Mouse (Mus musculus) activated CD4-positive, CD25-positive, alpha-beta regulatory T cell, adult 4 months (primary cell): ENCODE measurements around the gene Wdfy3. TPM values are rescaled to one million over a fixed set of nuclear protein-coding genes. Genes with fewer than 3 reads are reported as not detected.
"Not testable (repeated sequence)": the region's sequence is repeated elsewhere in the genome, so short reads cannot be mapped to it uniquely, and the experiment has no call there.

Experiments used
- ATAC-seq: one replicate; pipeline ENCODE4 v1.8.0; 2017
- polyA plus RNA-seq, 2 experiments: library from polyadenylated mRNA; unstranded; fragments of 100-300 nt; shearing (Covaris generic); gene quantifications; one replicate each; pipeline ENCODE4 v1.2.1; 2017

Wdfy3 gene
- polyA plus RNA-seq, 2 experiments from 2014 or later, result 0.07 to 0.10 TPM

DNA sequence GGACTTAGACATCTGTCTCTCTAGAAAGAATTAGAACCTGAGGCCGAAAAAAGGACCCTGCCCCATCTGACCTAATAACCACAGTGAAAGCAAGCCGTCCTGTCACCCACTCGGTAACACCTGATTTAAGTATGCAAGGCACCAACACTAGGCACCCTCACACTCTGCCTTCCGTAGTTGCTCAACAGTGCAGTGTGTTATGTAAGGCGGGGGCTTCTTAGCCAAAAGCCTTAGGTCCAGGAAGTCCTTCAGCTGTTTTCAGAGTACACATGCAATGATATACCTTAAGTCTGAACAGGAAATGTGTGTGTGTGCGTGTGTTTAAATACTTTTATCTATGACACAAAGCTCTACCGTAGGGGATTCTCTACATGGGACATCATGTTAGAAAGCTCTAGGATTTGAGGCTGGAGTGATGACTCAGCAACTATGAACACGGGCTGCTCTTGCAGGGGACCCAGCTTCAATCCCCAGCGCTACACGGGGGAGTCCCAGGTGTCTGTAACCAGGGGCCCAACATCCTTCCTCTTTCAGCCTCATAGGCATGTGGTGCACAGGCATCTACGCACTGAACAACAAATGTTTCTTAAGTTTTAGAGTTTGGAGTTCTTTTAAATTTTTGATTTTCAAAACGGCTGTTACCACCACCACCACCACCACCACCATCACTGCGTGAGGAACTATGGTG lies 131.7 kb downstream of the Wdfy3 start:
- ATAC-seq, result no peak

DNA sequence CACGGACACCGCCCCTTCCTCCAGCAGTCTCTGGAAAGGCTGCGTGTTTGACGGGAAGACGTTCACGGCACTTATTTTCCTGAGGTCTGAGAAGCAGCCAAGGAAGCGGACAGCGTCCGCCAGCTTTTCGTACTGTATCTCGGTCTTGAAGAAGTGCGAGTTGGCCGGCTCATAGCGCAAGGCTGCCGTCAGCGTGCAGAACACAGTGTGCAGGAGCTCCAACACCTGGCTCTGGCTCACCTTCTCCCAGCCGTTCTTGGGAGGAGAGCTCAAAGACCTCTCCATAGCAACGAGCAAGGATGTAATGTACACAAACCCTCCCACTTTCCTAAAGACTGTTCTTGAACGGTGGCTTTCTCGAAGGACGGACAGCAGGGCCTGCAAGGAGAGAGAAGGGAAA lies 132.4 kb downstream of the Wdfy3 start:
- ATAC-seq, result no peak

DNA sequence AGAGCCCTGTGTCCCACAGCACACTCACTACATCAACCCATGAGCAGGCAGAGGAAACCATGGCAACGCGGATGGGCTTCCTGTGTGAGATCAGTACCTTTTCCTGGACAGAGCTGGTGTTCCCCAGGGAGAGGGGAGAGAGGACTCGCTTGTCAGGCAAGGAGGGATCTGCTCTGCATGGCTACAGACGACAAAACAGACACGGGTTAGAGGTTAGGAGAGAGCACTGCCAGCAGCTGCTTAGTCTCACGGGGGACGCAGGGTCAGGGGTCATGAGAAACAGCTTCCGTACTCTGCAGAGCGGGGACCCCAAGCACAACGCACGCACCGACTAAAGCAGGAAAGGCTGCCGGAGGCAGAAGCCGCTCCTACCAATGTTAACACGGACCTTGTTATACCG lies 133.8 kb downstream of the Wdfy3 start:
- no peak for ATAC-seq

DNA sequence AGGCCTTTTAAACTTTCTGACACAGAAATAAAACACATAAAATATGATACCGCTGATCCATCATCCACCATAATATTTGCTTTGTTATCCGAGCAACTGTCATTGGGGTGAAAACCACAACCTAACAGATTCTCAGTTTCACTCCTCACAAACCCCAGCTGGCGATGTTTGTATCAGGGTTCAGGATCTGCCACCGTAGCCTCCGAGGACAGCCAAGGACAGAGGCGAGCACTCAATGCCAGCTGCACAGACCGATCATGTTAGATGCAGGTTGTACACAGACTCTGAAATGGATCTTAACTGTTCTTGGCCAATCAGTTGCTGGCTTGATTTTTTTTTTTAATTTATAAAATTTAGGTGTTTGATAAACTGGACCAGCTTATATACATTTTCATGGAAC lies 135.1 kb downstream of the Wdfy3 start:
- no peak for ATAC-seq

DNA sequence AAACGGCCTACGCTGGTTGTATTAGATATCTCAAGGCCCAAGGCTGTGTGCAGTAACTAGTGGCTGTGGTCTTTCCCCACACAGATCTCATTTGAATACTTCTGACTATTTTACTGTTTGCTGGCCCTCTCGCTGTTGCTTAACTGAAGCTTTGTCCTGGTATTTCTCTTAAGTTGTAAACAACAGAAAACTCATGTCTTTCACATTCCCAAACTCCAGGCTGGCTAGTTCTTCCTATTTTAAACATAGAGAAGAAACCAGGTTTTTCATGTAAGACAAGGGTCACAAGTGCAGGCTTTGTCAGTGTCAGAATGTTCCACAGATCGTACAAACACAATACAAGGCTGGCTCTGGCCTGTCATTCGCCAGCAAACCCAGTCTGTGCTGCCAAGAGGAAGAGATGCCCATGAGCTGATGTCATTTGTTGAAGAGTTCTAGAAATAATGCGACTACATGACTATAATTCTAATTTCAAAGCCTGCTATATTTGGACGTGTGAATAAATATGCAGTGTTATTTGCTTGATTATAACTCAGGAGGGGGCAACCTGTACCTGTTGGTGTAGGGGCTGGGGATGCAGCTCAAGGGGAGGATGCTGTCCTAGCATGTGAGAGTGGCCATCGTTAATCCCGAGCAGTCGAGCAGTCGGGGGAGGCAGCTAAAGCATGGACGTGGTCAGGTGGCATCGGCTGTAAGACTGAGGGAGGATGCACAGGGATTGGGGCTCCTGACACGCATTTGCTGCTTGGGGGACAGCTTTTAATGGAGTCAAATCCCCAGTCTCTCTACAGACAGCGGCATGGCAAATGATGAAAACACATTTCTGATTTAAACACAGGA lies 136.5 kb downstream of the Wdfy3 start:
- ATAC-seq, result no peak

DNA sequence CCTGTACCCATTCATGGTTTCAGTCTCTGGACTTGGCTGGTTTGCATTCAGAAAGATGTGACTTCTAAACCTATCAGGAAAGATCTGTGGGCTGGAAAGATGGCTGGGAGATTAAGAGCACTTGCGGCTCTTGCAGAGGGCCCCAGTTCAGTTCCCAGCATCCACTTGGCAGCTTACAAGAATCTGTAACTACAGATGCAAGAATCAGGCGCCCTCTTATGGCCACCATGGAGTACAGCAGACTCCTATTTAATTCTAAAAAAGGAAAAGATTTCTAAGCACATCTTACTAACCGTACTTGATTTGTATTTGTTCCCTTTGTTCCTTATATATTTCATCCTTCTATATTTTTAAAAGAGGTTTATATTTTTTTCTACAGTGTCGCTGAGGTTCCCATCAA lies 137.7 kb downstream of the Wdfy3 start:
- no peak for ATAC-seq

DNA sequence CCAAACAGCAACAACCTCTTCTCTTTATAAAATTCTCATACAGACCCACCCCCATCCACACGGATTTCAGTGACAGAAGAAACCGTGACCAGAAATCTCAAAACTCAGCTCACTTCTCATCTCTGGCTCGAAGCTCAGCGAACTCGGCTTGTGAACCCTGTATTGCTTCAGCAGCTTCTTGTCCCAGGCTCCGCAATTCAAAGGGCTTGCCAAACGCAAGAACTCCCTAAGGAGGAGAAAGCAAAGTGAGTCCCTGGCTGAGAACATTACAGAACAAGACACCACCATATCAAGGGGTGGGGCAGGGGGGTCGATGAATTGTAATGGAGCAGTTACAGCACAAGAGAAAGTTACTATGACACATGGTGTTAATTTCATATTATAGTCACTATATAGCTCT lies 143.4 kb downstream of the Wdfy3 start:
- ATAC-seq, result no peak

DNA sequence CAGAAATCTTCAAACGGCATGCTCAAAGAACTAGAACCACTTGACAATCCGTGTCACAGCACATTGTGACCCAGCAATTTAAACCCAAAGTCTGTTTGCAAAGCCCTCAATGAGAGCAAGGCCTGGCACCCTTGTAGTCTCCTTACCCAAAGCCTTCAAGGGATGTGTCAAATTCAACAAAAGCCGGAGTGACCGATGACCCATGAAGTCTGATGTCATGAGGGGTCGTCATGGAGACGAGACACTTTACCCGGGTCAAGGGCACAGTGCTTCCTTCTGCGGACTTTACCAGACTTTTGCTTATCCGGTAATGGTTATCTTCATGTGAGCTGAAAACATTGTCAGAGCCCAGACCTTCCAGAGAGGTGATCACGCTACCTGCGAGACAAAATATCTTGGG lies 146.0 kb downstream of the Wdfy3 start:
- no peak for ATAC-seq

DNA sequence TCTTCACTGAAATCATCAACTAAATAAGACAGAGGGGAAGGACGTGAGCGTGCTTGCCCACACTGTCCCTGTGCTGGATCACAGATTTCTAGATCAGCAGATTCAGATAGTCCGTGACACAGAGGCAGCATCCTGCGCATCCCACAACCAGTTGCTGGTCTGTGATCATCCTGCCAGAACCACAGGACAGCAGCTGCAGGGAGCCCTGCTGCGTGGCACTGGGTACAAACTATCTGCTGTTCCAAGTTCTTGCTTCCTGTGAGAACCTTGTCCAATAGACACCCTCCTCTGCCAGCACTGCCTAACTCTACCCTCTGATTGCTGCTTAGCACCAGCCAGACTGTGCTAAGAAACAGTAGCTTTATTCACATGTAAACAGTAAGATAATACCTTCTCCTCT lies 150.2 kb downstream of the Wdfy3 start:
- ATAC-seq, result no peak

DNA sequence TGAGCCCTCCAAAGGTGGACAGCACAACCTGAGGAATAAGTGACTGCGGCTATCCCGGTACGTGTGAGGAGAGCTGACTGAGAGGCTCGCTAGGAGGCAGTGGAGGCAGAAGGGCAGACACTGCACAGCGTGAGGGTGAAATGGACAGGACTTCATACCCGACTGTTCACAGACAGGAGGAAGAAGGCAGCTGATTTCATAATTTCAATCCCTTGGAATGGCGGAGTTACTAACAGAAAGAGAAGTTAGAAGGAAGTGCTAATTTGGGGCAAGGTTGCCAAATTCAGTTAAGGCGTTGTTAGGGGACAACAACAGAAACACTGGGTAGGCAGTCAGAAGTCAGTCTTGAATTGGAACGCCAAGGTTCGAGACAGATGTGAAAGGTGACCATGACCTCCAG lies 160.3 kb downstream of the Wdfy3 start:
- ATAC-seq, result no peak

DNA sequence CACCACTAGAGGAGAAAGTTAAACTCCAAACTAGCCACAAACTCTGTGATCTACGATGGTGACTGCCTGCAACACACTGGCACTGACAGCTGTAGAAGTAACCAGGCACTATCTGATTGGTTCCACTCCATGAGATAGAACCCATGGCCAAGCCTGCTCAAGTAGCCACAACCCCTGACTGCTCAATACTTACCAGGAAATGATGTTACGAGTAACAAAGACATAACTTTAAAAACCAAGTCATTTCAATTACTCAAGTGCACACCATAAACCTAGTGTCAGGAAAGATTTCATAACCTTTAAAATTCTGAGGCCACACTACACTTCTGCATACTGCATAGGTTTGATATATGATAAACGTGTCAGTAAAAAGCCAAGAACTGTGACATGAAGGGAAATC lies 164.1 kb downstream of the Wdfy3 start:
- no peak for ATAC-seq

DNA sequence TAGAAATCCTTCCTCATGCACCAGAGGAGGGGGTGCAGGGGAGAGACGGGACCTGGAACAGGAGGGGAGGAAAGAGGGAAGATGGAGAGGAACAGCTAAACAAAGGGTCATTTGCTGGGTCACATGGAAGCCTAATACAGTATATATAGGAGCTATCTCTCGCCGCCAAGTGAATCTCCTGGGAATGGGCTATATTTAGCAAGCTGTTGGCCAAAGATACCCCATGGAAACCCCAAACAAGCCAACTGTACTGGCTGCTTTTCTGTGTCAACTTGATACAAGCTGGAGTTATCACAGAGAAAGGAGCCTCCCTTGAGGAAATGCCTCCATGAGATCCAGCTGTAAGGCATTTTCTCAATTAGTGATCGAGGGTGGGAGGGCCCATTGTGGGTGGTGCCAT lies 164.9 kb downstream of the Wdfy3 start:
- ATAC-seq, result not testable (repeated sequence)

DNA sequence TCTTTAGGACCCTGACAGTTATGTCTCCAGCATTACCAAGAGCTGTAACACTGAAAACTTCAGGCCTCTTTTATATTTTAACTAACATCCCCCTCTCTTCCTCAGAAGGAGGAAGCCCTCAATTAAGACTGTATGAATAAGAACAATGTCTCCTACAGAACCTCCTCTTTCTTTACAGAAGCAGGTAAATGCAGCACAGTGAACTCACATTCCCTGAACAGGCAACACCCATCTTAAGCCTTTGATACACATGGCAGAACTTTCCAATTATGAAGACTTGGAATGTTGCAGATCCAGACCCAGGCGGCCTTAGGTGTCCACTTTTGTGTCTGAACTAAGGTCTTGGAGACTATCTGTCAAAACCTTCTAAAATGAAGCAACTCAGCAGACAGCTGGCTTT lies 167.0 kb downstream of the Wdfy3 start:
- no peak for ATAC-seq

DNA sequence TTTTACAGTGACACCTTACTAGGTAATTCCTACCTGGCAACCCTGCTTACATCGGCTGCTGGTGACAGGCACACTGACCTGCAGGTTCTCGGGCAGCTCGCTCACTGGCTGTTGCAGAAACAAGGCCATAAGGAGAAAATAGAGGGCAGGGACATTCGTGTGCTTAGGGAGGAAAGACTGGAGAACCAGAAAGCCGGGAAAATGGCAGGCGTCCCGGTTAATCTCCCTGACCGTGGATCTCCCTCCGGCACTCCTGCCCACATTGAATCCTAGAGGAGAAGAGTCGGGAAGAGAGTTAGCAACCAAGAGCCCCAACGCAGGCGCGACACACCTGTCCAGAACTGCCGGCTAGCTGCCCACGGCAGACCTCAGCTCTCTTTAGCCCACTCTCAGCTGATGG lies 169.7 kb downstream of the Wdfy3 start:
- no peak for ATAC-seq

DNA sequence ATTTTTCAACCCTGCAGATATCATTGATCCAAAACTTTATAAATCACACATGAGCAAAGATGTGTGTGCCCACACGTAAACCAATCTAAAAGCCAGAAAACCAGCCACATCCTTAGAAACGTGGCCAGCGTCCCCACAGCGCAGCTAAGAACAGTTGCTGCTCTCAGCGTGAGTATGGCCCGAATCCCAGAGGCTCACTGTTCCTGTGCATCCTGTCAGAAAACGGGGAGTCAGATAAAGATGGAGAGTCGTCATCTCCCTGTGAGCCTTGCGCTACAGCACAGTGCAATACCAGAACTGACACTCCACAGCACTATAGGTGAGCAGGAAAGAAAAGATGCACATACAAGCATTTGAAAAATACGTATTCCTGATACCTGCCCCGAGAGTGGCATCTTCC lies 172.9 kb downstream of the Wdfy3 start:
- ATAC-seq, result no peak

DNA sequence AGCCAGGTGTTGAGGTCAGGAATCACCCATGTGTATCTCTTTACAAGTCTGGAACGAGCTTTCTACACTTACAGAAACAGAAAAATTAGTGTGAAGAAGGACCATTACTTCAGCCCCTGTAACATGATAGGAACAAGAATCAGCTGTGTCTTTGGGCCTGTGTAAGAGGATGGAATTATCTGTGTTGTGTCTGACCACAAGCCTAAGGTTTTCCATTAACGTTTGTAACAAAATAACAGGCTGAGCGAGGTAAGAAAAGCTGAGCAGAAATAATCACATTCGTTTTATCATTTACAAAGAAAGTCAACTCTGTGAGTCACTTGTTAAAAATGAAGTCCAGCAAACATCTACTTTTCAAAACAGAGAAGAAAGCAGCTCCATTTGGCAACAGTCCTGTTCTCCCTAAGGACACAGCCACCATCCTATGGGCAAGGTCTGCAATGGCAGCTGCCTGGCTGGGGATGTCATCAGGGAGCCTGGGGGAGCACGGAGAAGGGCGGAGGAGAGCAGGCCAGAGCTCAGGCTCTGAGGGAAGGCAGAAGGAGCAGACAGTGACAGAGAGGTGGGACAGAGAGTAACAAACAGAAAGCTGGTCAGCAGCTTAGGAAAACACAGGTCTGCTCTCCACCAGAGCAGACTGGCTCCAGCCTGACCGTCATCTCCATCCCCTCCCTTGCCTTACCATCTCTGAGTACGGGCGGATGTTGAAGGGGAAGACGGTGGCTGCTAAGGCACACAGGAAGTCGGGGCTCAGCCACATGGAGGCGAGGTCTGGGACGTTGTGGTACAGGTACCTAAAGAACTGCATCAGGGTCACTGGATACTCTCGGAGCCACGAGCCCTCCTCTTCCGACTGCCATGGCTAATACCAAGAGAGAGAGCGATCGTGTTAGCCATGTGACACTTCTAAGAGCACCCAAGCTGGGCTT lies 173.7 kb downstream of the Wdfy3 start:
- no peak for ATAC-seq

DNA sequence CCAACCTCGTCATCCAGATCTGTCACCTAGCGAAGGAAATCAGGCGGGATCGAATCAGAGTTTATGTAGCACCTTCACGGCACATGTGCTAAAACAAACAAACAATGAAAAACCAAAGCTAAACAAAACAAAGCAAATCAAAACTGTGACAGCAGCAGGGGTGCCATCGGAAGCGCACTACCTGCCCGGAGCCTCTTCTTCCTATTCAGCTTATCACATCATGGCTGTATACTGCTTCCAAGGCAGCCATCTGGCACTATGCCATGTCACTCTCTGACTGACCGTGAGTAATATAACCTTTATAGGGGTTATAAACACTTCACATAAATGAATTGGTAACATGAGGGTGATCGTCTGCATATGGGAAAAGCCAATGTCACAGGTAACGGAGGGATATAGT lies 174.6 kb downstream of the Wdfy3 start:
- ATAC-seq, result no peak

DNA sequence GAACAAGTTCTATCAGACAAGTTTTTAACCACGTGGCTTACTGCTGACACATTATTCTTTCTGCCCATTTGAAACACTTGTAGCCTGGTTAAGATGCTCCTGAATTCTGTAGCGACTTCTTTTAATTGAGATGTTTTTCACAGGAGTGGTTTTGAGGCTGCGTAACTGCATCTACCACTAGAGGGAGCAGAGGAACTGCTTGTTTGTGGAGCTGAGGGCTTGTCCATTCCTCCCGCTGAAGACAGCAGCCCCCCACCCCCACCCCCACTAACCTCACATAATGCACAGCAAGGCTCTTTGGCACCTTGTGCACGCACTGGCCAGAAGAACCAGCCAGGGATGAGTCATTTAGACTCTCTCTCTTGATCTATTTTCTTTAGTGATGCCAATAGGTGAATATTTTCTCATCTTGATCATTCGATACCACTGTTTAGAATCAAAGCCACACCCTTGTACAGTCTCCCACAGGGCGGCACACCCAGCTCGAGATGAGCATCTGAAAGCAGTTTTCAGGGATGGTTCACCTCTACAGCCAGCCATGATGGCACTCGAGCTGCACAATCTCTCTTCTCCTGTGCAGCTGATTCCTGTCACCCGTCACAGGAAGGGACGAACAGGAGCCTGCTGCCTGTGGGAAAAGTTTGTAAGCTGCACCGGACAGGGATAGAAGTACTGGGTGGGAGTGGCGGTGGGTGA lies 175.8 kb downstream of the Wdfy3 start:
- no peak for ATAC-seq

DNA sequence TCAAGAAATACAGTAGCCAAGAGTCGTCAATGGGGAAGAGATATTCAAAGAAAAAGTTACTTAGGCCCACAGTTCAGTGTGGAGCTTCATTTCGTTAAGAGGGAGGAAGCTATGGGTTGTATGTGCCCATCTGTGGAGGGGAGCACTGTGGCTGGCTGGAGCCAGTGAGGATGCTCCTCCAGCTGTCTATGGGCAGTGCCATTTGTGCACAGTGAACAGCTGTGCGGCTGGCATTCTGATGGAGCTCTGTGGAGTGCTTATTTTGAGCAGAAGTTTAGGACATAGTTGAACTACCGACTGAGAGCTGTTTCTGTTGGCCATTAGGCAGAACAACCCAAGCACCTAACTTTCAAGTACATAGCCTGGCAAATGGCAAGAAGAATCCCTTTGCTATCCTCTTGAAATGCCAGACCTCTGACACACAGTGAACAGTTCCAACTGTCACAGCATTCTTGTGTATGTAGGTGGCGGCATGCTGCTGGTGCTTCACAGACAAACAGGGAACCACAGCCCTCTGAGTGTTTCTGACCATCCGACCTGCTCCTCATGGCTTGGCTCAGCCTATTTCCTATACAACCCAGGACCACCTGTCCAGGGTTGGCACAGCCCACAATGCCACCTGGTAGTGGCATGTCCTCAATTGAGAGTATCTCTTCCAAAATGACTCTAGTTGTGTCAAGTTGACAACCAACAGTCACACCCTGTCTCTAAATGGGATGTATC lies 177.9 kb downstream of the Wdfy3 start:
- no peak for ATAC-seq

DNA sequence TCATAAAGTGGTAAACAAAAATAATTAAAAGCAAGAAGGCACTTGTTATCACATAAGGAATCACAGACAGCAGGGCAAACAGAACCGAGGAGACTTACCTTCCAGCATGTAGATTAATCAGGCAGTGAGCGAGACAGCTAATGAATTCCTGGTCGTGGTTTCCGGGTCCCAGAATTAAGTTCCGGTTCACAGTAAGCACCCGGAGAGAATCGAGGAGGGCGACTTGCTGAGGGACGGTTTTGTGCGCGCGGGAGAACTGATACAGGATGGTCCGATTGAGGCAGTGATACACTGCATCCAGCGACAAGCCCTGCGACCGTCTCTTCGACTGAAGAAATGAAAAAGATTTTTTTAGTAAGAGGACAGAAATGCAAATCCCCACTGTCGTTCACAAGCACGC lies 181.7 kb downstream of the Wdfy3 start:
- ATAC-seq, result no peak

DNA sequence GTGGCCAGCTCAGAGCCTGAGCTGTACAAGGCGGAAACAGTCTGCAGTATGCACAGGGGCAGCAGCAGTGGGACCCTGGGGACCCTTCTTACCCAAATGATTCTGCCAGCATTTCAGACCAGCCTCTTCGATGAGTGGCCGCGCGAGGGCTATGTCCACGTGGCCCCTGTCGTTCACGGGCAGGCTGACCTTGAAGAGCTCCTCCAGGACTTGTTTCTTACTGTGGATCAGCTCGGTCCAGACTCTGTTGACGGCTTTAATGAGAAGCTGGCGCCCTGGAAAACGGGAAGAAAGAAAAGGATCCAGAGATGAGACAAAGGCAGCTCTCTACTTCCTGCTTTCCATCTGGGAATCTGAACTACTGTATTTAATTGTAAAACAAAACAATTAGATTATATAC lies 184.7 kb downstream of the Wdfy3 start:
- no peak for ATAC-seq

DNA sequence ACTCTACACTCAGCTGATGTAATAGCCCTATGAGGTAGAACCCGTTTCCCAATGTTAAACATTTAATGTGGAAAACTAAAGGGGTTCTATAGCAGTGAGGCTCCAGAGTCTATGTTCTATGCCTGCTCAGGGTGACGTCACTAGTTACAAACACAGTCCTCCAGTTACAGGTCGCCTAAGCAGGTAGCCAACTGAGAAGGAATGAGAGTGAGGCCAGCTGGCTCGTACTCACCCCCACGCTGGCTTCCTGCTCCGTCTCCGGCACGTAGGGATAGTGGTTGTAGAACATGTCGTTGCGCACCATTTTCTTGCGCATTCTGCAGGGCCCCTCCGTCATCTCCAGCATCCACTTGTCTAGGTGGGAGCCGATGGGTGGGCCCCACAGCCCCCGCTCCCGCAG lies 187.5 kb downstream of the Wdfy3 start:
- ATAC-seq, result no peak
